Mouse (Mus musculus) forebrain, embryonic 16.5 days (tissue): ENCODE data around the gene Dcaf4. TPM values are rescaled to one million over a fixed set of nuclear protein-coding genes. Genes with fewer than 3 reads are reported as not detected.

Experiments
- ATAC-seq: fragments of 200-750 bp; cut with Nextera tagmentation; 2 replicates; pipeline ENCODE4 v1.8.0; 2017; ENCODE audit warnings: mild to moderate bottlenecking, moderate library complexity
- H3K27ac ChIP-seq: fragments of 300-500 bp; sonication (generic); 2 replicates; pipeline ENCODE4 v1.5.1; 2014; ENCODE audit warnings: low read length, control low read depth
- H3K27me3 ChIP-seq: fragments of 300-500 bp; sonication (generic); replicated peaks from 2 replicates; pipeline ENCODE4 v1.6.1; 2014; ENCODE audit warnings: low read length; ENCODE audit not compliant: control insufficient read depth, insufficient read depth
- H3K36me3 ChIP-seq: fragments of 300-500 bp; sonication (generic); 2 replicates; pipeline ENCODE4 v1.6.1; 2014; ENCODE audit not compliant: control insufficient read depth, insufficient read depth
- H3K4me1 ChIP-seq: fragments of 300-500 bp; sonication (generic); replicated peaks from 2 replicates; pipeline ENCODE4 v1.6.1; 2014; ENCODE audit warnings: low read length; ENCODE audit not compliant: control insufficient read depth, insufficient read depth
- H3K4me2 ChIP-seq: fragments of 300-500 bp; sonication (generic); 2 replicates; pipeline ENCODE4 v1.6.1; 2014; ENCODE audit warnings: mild to moderate bottlenecking, low read length, control low read depth
- H3K4me3 ChIP-seq: fragments of 300-500 bp; sonication (generic); replicated peaks from 2 replicates; pipeline ENCODE4 v1.5.1; 2014; ENCODE audit warnings: mild to moderate bottlenecking, low read length, control low read depth
- H3K9ac ChIP-seq: fragments of 300-500 bp; sonication (generic); replicated peaks from 2 replicates; pipeline ENCODE4 v1.6.1; 2014; ENCODE audit warnings: low read depth, low read length, control low read depth
- H3K9me3 ChIP-seq: fragments of 300-500 bp; sonication (generic); 2 replicates; pipeline ENCODE4 v1.6.1; 2016; ENCODE audit warnings: low read length; ENCODE audit not compliant: control insufficient read depth
- WGBS: fragments of 180-500 bp; shearing (Covaris S2); extraction: QIAGEN DNeasy Blood & Tissue Kit; methylation state at CpG from one replicate; pipeline ENCODE4 v1.1.7; 2014; 5-methylcytosine and 5-hydroxymethylcytosine counted together
- polyA plus RNA-seq: library from polyadenylated mRNA; unstranded; fragments of >200 nt; fragmentation: Nextera tagmentation; extraction: Ambion mirVana; gene quantifications from 2 replicates; pipeline ENCODE4 v1.2.1, GENCODE M21; 2015

Gene Dcaf4
- polyA plus RNA-seq: 49.7 and 51.1 TPM in 2 replicates

GRCm38 (mm10) chr12:83520311-83520890, at the start of gene Dcaf4:
Gene Dcaf4 (plus strand): TSS chr12:83520466.
- ATAC-seq: peak; percentile 99
- Histone ChIP-seq H3K4me3 (peak within 1 kb of the TSS; percentile 90), H3K9ac (peak within 1 kb of the TSS; percentile 86), H3K36me3 (no peaks in the 10 kb centered on the region), H3K27me3 (no peaks in the 10 kb centered on the region), H3K4me2 (peak within 1 kb of the TSS; percentile 82), H3K27ac (peak within 1 kb of the TSS; percentile 80), H3K9me3 (no peaks in the 10 kb centered on the region), H3K4me1 (peaks cover 25% of the 10 kb centered on the region)
- WGBS: under 1% methylated on average over 32 of the region's 32 CpGs

DNA sequence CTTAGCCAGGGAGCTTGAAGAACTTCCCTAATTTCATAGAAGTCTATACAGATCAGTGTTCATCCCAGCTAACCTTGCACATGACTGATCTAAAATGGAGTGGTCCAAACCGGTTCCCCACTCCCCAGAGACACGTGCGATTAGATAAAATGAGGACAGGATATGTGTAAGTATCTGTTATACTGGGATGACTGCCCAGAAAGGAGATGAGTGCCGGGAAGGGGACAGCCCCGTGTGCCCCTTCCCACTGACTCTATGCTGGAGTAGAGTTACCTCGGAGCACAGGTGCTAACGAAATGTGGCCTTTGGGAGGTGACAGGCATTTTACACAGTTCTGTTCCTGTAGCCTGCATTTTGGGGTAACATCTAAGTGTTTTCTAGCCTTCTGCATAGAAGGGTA, 48.5 kb upstream of the Dcaf4 start:
- no peak overlapping the region for H3K9ac ChIP-seq
- no peak overlapping the region for H3K27ac ChIP-seq
- 83% methylated on average over 7 of the region's 7 CpGs for WGBS
- H3K4me1 ChIP-seq: peaks cover 6% of the 10 kb centered on the region; the same call in 1 of the 2 replicates
- H3K9me3 ChIP-seq: no peaks in the 10 kb centered on the region
- no peaks in the 10 kb centered on the region for H3K36me3 ChIP-seq
- H3K4me2 ChIP-seq: no peak overlapping the region
- H3K27me3 ChIP-seq: no peaks in the 10 kb centered on the region
- no peak for ATAC-seq
- no peak overlapping the region for H3K4me3 ChIP-seq

- Histone ChIP-seq H3K27me3 (no peaks in the 10 kb centered on the region), H3K9ac (no peak overlapping the region), H3K4me3 (no peak overlapping the region), H3K4me1 (peaks cover 6% of the 10 kb centered on the region; the same call in 1 of the 2 replicates), H3K4me2 (no peak overlapping the region), H3K36me3 (no peaks in the 10 kb centered on the region), H3K9me3 (no peaks in the 10 kb centered on the region), H3K27ac (no peak overlapping the region)
- 68% methylated on average over 5 of the region's 5 CpGs for WGBS
- ATAC-seq: no peak
These were observed 46.2 kb upstream of the Dcaf4 start for GRCm38 (mm10) chr12:83473987-83474600.

DNA sequence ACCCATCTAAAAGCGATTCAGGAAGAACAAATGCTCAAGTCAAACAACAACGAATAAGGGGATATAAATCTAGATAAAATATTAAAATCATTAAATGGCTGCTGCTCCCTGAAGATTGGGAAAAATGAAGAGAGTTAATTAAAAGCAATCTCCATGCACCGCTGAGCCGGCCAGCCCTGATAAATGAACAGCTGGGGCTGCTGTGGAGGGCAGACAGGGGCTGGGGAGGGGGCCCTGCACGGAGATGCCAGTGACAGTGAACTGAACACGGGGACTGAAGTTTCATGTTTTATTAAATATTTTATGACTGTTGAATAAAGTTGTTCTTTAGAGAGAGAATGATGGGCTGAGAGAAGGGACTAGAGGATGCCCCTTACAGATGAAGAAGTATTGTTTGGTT, 44.8 kb upstream of the Dcaf4 start:
- H3K36me3 ChIP-seq: no peaks in the 10 kb centered on the region
- H3K9me3 ChIP-seq: no peaks in the 10 kb centered on the region
- peaks cover 6% of the 10 kb centered on the region; the same call in 1 of the 2 replicates for H3K4me1 ChIP-seq
- no peaks in the 10 kb centered on the region for H3K27me3 ChIP-seq
- no peak overlapping the region for H3K4me2 ChIP-seq
- no peak for ATAC-seq
- H3K9ac ChIP-seq: no peak overlapping the region
- WGBS: 32% methylated on average over 6 of the region's 6 CpGs
- no peak overlapping the region for H3K4me3 ChIP-seq
- H3K27ac ChIP-seq: no peak overlapping the region

GRCm38 (mm10) chr12:83476277-83476676, 44.0 kb upstream of the Dcaf4 start:
- Histone ChIP-seq H3K4me2 (no peak overlapping the region), H3K9ac (no peak overlapping the region), H3K27ac (no peak overlapping the region), H3K36me3 (no peaks in the 10 kb centered on the region), H3K4me3 (no peak overlapping the region), H3K4me1 (peaks cover 6% of the 10 kb centered on the region; the same call in 1 of the 2 replicates), H3K27me3 (no peaks in the 10 kb centered on the region), H3K9me3 (no peaks in the 10 kb centered on the region)
- peak; percentile 54 for ATAC-seq
- 10% methylated on average over 10 of the region's 10 CpGs for WGBS

GRCm38 (mm10) chr12:83479140-83479539, 41.1 kb upstream of the Dcaf4 start:
- 74% methylated on average over 1 of the region's 1 CpGs for WGBS
- H3K4me3 ChIP-seq: no peak overlapping the region
- no peaks in the 10 kb centered on the region for H3K27me3 ChIP-seq
- H3K9ac ChIP-seq: no peak overlapping the region
- H3K36me3 ChIP-seq: no peaks in the 10 kb centered on the region
- ATAC-seq: no peak
- no peak overlapping the region for H3K27ac ChIP-seq
- H3K9me3 ChIP-seq: no peaks in the 10 kb centered on the region
- peaks cover 6% of the 10 kb centered on the region; the same call in 1 of the 2 replicates for H3K4me1 ChIP-seq
- no peak overlapping the region for H3K4me2 ChIP-seq

DNA sequence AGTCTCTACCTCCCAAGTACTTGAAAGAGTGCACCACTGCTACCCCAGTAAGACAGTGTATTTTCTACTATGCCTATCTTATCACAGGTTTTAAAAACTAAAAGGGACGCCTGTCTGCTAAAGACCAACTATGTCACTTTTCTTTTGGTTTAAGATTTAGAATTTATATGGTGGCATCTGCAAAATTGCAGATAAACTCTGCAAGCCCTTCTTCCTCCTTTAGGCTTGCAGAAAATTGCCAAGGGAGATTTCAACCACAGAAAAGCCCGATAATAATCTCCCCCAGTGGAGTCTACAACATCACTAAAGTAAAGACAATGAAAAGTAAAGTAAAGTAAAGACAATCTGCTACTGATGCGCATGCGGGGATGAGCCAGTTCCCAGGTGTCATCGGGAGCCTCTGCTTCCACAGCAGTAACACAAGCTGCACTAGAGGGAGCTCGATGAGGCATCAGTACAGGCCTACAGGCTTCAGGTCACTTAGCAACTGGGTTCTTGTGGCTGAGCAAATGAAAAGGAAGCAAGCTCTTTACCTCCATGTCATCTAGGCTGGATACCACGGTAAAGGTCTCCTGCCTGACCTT, 40.4 kb upstream of the Dcaf4 start:
- ATAC-seq: no peak

GRCm38 (mm10) chr12:83481439-83481838, 38.8 kb upstream of the Dcaf4 start:
- H3K4me1 ChIP-seq: peaks cover 15% of the 10 kb centered on the region
- H3K27me3 ChIP-seq: no peaks in the 10 kb centered on the region
- H3K27ac ChIP-seq: no peak overlapping the region
- H3K9ac ChIP-seq: no peak overlapping the region
- no peaks in the 10 kb centered on the region for H3K9me3 ChIP-seq
- H3K36me3 ChIP-seq: no peaks in the 10 kb centered on the region
- no peak overlapping the region for H3K4me3 ChIP-seq
- WGBS: 69% methylated on average over 4 of the region's 4 CpGs
- no peak overlapping the region for H3K4me2 ChIP-seq
- ATAC-seq: no peak

More for the DNA sequence above, 40.4 kb upstream of the Dcaf4 start:
- Histone ChIP-seq H3K9ac (no peak overlapping the region), H3K9me3 (no peaks in the 10 kb centered on the region), H3K4me3 (no peak overlapping the region), H3K4me2 (no peak overlapping the region), H3K27ac (no peak overlapping the region), H3K36me3 (no peaks in the 10 kb centered on the region), H3K27me3 (no peaks in the 10 kb centered on the region), H3K4me1 (peaks cover 12% of the 10 kb centered on the region)
- 84% methylated on average over 7 of the region's 7 CpGs for WGBS

DNA sequence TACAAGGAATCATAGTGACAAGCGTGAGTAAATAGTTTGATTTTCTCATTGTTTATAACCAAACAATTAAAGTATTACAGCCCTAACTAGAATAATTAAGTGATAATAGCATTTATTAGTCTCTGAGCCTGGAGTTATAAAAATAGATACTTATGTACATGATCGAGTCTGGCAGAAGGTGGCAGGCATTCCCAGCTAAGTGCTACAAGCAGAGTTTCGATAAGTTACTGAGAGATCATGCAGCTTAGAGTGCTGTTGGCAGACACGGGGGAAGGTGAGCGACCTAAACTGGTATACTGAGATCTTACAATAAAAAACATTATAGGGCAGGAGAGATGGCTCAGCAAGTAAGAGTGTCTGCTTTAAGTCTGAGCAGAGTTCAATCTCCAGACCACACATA, 36.6 kb upstream of the Dcaf4 start:
- ATAC-seq: no peak
- no peaks in the 10 kb centered on the region for H3K27me3 ChIP-seq

More for the DNA sequence above, 36.6 kb upstream of the Dcaf4 start:
- Histone ChIP-seq H3K4me3 (no peak overlapping the region), H3K9me3 (no peaks in the 10 kb centered on the region), H3K4me1 (peaks cover 23% of the 10 kb centered on the region), H3K4me2 (no peak overlapping the region), H3K9ac (no peak overlapping the region), H3K27ac (no peak overlapping the region), H3K36me3 (no peaks in the 10 kb centered on the region)
- 73% methylated on average over 5 of the region's 5 CpGs for WGBS
